Mouse (Mus musculus): ENCODE measurements at regions not wholly inside any gene's neighbourhood (a gene's known extent, or its start where the extent isn't known, plus 50 kb on each side); places are given as distances from the start of the nearest gene placed in this dataset.
A peak's percentile ranks its signal among the peaks of the same experiment; 100 is the strongest.

GRCm38 (mm10) chr12:93019633-93020032 lies 1170.7 kb upstream of the Sel1l start:
- Histone ChIP-seq H3K4me2 (replicated peaks; ENCODE audit: low read depth) (no peak overlapping the region), H3K9me3 (ENCODE audit: control insufficient read depth, low read length) (no peaks in the 10 kb centered on the region), H3K4me1 (replicated peaks; ENCODE audit: control insufficient read depth, insufficient read depth) (no peaks in the 10 kb centered on the region), H3K27me3 (ENCODE audit: control insufficient read depth, insufficient read depth, low read length) (no peaks in the 10 kb centered on the region), H3K4me3 (ENCODE audit: low read depth, low read length) (no peak overlapping the region), H3K36me3 (ENCODE audit: control insufficient read depth, insufficient read depth, low read length) (no peaks in the 10 kb centered on the region), H3K27ac (replicated peaks) (no peak overlapping the region), H3K9ac (ENCODE audit: low read length) (no peak overlapping the region)
- no peak for TF ChIP-seq EP300 (optimal IDR thresholded peaks at IDR 0.05)
- TF ChIP-seq CTCF (IDR thresholded peaks at IDR 0.05; ENCODE audit: low read depth) = no peak
- ATAC-seq (ENCODE audit: low FRiP score, low TSS enrichment) (no peak), DNase-seq (ENCODE audit: low spot score) (no peak)

DNA sequence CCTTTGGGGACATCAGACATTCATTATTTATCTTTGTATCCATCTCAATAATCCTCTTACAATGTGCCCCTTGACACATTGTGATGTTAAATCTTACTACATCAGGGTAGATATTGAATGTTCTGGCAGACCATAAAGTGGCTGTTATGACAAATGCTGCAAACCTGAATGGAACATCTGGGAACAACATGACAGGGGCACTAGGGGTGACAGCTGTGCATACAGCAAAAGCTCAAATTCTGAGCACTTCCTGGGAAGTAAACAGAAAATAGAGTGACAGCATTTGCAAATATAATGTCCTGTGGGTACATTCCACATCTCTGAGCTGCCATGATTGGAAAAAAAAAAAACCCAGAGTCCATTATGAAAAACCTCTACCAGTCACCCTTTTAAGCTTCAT lies 1162.6 kb upstream of the Sel1l start:
- TF ChIP-seq EP300 (optimal IDR thresholded peaks at IDR 0.05) (no peak), CTCF (IDR thresholded peaks at IDR 0.05; ENCODE audit: low read depth) (no peak)
- Histone ChIP-seq H3K27ac (replicated peaks) (no peak overlapping the region), H3K4me2 (replicated peaks; ENCODE audit: low read depth) (no peak overlapping the region), H3K4me1 (replicated peaks; ENCODE audit: control insufficient read depth, insufficient read depth) (no peaks in the 10 kb centered on the region), H3K9me3 (ENCODE audit: control insufficient read depth, low read length) (no peaks in the 10 kb centered on the region), H3K4me3 (ENCODE audit: low read depth, low read length) (no peak overlapping the region), H3K27me3 (ENCODE audit: control insufficient read depth, insufficient read depth, low read length) (no peaks in the 10 kb centered on the region), H3K36me3 (ENCODE audit: control insufficient read depth, insufficient read depth, low read length) (no peaks in the 10 kb centered on the region), H3K9ac (ENCODE audit: low read length) (no peak overlapping the region)
- no peak for DNase-seq (ENCODE audit: low spot score)
- ATAC-seq (ENCODE audit: low FRiP score, low TSS enrichment) = no peak

GRCm38 (mm10) chr12:93006844-93007365 lies 1157.9 kb upstream of the Sel1l start:
- Histone ChIP-seq H3K4me2 (replicated peaks; ENCODE audit: low read depth) (no peak overlapping the region), H3K36me3 (ENCODE audit: control insufficient read depth, insufficient read depth, low read length) (no peaks in the 10 kb centered on the region), H3K27ac (replicated peaks) (no peak overlapping the region), H3K9me3 (ENCODE audit: control insufficient read depth, low read length) (no peaks in the 10 kb centered on the region), H3K4me3 (ENCODE audit: low read depth, low read length) (no peak overlapping the region), H3K9ac (ENCODE audit: low read length) (no peak overlapping the region), H3K4me1 (replicated peaks; ENCODE audit: control insufficient read depth, insufficient read depth) (no peaks in the 10 kb centered on the region), H3K27me3 (ENCODE audit: control insufficient read depth, insufficient read depth, low read length) (no peaks in the 10 kb centered on the region)
- ATAC-seq (ENCODE audit: low FRiP score, low TSS enrichment) = no peak
- DNase-seq (ENCODE audit: low spot score) = no peak
- 41% methylated on average over 2 of the region's 2 CpGs for WGBS
- TF ChIP-seq EP300 (optimal IDR thresholded peaks at IDR 0.05) = no peak
- TF ChIP-seq CTCF (IDR thresholded peaks at IDR 0.05; ENCODE audit: low read depth) = peak; percentile 24

DNA sequence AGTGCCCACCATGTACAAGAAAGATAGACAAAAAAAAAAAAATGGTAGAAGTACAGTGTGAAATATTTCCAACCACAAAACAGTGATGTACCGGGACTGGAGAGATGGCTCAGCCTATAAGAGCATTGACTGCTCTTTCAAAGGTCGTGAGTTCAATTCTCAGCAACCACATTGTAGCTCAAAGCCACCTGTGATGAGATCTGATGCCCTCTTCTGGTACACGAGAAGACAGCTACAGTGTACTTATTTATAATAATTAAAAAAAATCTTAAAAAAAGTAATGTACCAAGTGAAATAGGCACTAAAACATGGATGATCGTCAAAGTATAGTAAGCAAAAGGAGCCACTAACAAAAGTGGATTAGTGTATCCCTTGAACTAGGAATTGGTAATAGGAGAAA lies 1154.2 kb upstream of the Sel1l start:
- no peaks in the 10 kb centered on the region for H3K4me1 ChIP-seq (replicated peaks; ENCODE audit: control insufficient read depth, insufficient read depth)
- WGBS = 72% methylated on average over 4 of the region's 4 CpGs
- ATAC-seq (ENCODE audit: low FRiP score, low TSS enrichment) (no peak), DNase-seq (ENCODE audit: low spot score) (no peak)
- H3K9me3 ChIP-seq (ENCODE audit: control insufficient read depth, low read length) = no peaks in the 10 kb centered on the region
- no peak overlapping the region for H3K4me3 ChIP-seq (ENCODE audit: low read depth, low read length)
- no peak for TF ChIP-seq CTCF (IDR thresholded peaks at IDR 0.05; ENCODE audit: low read depth)
- TF ChIP-seq EP300 (optimal IDR thresholded peaks at IDR 0.05) = no peak
- H3K9ac ChIP-seq (ENCODE audit: low read length) = no peak overlapping the region
- H3K36me3 ChIP-seq (ENCODE audit: control insufficient read depth, insufficient read depth, low read length) = no peaks in the 10 kb centered on the region
- H3K27ac ChIP-seq (replicated peaks) = no peak overlapping the region
- H3K4me2 ChIP-seq (replicated peaks; ENCODE audit: low read depth) = no peak overlapping the region
- no peaks in the 10 kb centered on the region for H3K27me3 ChIP-seq (ENCODE audit: control insufficient read depth, insufficient read depth, low read length)

DNA sequence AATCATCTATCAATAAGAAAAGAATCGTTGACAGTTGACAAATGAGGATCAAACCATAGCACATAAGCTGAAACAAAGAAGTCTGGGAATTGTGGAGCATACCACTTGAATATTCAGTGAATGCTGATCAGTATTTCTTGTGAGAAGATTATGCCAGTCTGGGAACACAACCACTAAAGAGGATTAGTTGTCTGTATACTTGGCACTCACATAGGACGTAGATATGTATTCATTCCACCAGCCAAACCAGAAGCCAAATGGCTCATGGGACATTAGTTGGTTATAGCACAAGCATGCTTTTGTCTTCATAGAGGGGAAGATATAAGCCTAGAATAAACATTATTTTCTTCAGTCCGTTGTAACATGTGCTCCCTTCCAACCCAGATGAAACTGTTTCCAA lies 1126.7 kb upstream of the Sel1l start:
- ATAC-seq (ENCODE audit: low FRiP score, low TSS enrichment) (no peak), DNase-seq (ENCODE audit: low spot score) (no peak)
- Histone ChIP-seq H3K4me2 (replicated peaks; ENCODE audit: low read depth) (no peak overlapping the region), H3K4me3 (ENCODE audit: low read depth, low read length) (no peak overlapping the region), H3K36me3 (ENCODE audit: control insufficient read depth, insufficient read depth, low read length) (no peaks in the 10 kb centered on the region), H3K27me3 (ENCODE audit: control insufficient read depth, insufficient read depth, low read length) (no peaks in the 10 kb centered on the region), H3K9ac (ENCODE audit: low read length) (no peak overlapping the region), H3K27ac (replicated peaks) (no peak overlapping the region), H3K9me3 (ENCODE audit: control insufficient read depth, low read length) (no peaks in the 10 kb centered on the region), H3K4me1 (replicated peaks; ENCODE audit: control insufficient read depth, insufficient read depth) (no peaks in the 10 kb centered on the region)
- 58% methylated on average over 3 of the region's 3 CpGs for WGBS
- no peak for TF ChIP-seq EP300 (optimal IDR thresholded peaks at IDR 0.05)
- no peak for TF ChIP-seq CTCF (IDR thresholded peaks at IDR 0.05; ENCODE audit: low read depth)

DNA sequence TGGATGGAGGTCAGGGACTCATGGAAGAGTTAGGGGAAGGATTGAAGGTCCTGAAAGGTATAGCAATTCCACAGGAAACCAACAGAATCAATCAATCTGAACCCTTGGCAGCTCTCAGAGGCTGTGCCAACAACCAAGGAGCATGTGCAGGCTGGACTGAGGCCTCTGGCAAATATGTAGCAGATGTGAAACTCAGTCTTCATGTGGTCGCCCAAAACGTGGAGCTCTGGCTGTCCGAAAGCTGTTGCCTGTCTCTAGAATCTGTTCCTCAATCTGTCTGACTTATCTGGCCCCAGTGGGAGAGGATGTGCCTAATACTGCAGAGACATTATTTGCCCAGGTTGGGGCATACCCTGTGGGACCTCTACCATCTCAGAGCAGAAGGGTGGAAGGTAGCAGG lies 1095.4 kb upstream of the Sel1l start:
- Histone ChIP-seq H3K4me3 (ENCODE audit: low read depth, low read length) (no peak overlapping the region), H3K9ac (ENCODE audit: low read length) (no peak overlapping the region), H3K27ac (replicated peaks) (no peak overlapping the region), H3K36me3 (ENCODE audit: control insufficient read depth, insufficient read depth, low read length) (no peaks in the 10 kb centered on the region), H3K9me3 (ENCODE audit: control insufficient read depth, low read length) (no peaks in the 10 kb centered on the region), H3K4me1 (replicated peaks; ENCODE audit: control insufficient read depth, insufficient read depth) (no peaks in the 10 kb centered on the region), H3K4me2 (replicated peaks; ENCODE audit: low read depth) (no peak overlapping the region), H3K27me3 (ENCODE audit: control insufficient read depth, insufficient read depth, low read length) (no peaks in the 10 kb centered on the region)
- DNase-seq (ENCODE audit: low spot score) (no peak), ATAC-seq (ENCODE audit: low FRiP score, low TSS enrichment) (no peak)
- 80% methylated on average over 3 of the region's 3 CpGs for WGBS
- TF ChIP-seq EP300 (optimal IDR thresholded peaks at IDR 0.05) = no peak
- no peak for TF ChIP-seq CTCF (IDR thresholded peaks at IDR 0.05; ENCODE audit: low read depth)
